Mouse (Mus musculus): ENCODE results near the gene Cnpy2. TPM values are rescaled to one million over a fixed set of nuclear protein-coding genes. Genes with fewer than 3 reads are reported as not detected.

The Cnpy2 gene
- polyA plus RNA-seq, 1 experiment from 2014 or later, result 239 TPM

DNA sequence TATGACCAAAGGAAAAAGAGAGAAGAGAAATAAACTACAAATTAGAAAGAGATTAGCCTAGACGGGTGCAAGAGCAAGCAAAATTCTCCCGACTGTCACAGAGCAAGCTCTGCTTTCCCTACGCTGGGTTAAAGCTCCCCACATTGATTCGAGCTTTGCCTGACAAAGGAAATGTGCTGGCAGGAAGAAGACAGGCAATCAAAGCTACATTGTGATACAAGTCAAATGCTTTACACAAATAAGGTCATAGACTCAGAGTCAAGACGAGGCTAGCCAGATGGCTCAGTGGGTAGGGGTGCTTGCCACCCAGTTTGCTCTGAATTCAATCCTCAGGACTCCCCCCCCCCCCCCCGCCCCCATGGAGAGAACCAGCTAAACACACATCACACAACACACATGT, 47.8 kb downstream of the Cnpy2 start:
- H3K9me3 ChIP-seq (ENCODE audit: control insufficient read depth, low read length), result no peaks in the 10 kb centered on the region
- H3K4me2 ChIP-seq, result no peak overlapping the region
- no peaks in the 10 kb centered on the region for H3K27me3 ChIP-seq (ENCODE audit: control insufficient read depth, insufficient read depth, low read length)
- ATAC-seq (ENCODE audit: low FRiP score), result no peak
- 67% methylated on average over 5 of the region's 6 CpGs for WGBS
- H3K4me3 ChIP-seq (ENCODE audit: low read depth, low read length), result no peak overlapping the region
- peaks cover 3% of the 10 kb centered on the region; the same call in 1 of the 2 replicates for H3K36me3 ChIP-seq (ENCODE audit: control insufficient read depth, insufficient read depth, low read length)
- no peak for DNase-seq (ENCODE audit: low spot score, missing footprints)
- peaks cover 8% of the 10 kb centered on the region for H3K4me1 ChIP-seq (ENCODE audit: control insufficient read depth, insufficient read depth, low read length)
- H3K27ac ChIP-seq (ENCODE audit: low read depth, low read length), result no peak overlapping the region
- no peak overlapping the region for H3K9ac ChIP-seq (ENCODE audit: low read length)

DNA sequence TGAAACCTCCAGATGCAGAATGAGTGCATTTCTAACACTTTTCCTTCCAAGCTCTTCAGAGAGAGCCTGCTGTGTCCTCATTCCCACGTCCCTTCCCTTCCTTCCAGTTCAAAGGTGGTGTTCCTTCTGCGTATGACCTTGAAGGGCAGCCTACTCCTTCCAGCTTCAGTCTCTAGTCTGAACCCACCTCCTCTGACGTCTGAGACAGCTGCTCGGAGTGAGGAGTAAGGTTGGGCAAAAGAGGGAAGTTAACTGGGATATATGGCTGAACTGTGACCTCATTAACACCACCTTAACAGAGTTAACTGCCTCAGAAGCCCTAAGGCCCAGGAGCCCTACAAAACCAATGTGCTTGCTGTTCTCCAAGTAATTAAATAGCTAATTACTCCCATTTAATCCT, 48.3 kb downstream of the Cnpy2 start:
- Histone ChIP-seq H3K4me3 (ENCODE audit: low read depth, low read length) (no peak overlapping the region), H3K9me3 (ENCODE audit: control insufficient read depth, low read length) (no peaks in the 10 kb centered on the region), H3K36me3 (ENCODE audit: control insufficient read depth, insufficient read depth, low read length) (no peaks in the 10 kb centered on the region), H3K4me2 (no peak overlapping the region), H3K4me1 (ENCODE audit: control insufficient read depth, insufficient read depth, low read length) (peaks cover 8% of the 10 kb centered on the region), H3K9ac (ENCODE audit: low read length) (no peak overlapping the region), H3K27ac (ENCODE audit: low read depth, low read length) (no peak overlapping the region), H3K27me3 (ENCODE audit: control insufficient read depth, insufficient read depth, low read length) (no peaks in the 10 kb centered on the region)
- 64% methylated on average over 4 of the region's 4 CpGs for WGBS
- ATAC-seq (ENCODE audit: low FRiP score) (no peak), DNase-seq (ENCODE audit: low spot score, missing footprints) (no peak)

DNA sequence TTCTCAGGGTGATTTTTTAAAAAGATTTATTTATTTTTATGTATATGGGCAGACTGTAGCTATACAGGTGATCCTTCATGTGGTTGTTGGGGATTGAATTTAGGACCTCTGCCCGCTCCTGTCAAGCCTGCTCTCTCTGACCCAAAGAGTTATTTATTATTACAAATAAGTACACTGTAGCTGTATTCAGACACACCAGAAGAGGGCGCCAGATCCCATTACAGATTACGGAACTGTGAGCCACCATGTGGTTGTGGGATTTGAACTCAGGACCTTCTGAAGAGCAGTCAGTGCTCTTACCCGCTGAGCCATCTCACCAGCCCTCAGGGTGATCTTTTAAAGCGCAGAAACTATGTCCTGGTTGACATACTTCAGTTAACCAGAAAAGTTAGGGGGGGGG, 49.9 kb downstream of the Cnpy2 start:
- Histone ChIP-seq H3K27ac (ENCODE audit: low read depth, low read length) (no peak overlapping the region), H3K27me3 (ENCODE audit: control insufficient read depth, insufficient read depth, low read length) (no peaks in the 10 kb centered on the region), H3K36me3 (ENCODE audit: control insufficient read depth, insufficient read depth, low read length) (no peaks in the 10 kb centered on the region), H3K9me3 (ENCODE audit: control insufficient read depth, low read length) (no peaks in the 10 kb centered on the region), H3K4me2 (no peak overlapping the region), H3K4me1 (ENCODE audit: control insufficient read depth, insufficient read depth, low read length) (peaks cover 11% of the 10 kb centered on the region), H3K9ac (ENCODE audit: low read length) (no peak overlapping the region), H3K4me3 (ENCODE audit: low read depth, low read length) (no peak overlapping the region)
- ATAC-seq (ENCODE audit: low FRiP score) (no peak), DNase-seq (ENCODE audit: low spot score, missing footprints) (no peak)
- WGBS, result 85% methylated on average over 5 of the region's 5 CpGs

DNA sequence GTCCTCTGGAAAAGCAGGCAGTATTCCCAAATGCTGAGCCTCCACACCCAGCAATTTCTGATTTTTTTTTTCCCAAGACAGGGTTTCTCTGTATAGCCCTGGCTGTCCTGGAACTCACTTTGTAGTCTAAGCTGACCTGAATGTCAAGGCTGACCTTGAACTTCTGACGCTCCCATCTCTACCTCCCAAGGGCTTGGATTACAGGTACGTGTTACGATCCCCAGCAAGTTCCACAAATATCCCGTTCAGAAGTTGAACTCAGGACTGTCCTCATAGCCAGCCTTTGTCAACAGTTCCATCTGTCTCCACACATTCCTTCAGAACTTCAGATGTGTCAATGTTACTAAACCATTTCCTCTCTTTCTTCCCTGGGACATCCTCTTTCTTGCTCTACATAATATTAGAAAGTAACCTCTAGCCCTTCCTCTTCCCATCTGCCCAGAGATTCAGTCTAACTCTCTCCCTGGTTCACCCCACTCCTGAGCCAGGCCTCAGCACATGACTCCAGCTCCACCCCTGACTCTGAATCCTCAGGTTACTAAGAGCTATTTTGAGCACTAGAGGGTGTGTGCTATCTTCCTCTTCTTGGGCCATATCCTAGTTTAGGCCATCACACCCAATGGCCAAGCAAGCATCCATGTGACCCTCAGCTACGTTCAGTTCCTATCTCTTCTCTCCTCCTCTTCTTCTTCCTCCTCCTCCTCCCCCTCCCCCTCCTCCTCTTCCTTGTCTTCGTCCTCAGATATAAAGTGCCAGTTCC, 50.9 kb downstream of the Cnpy2 start:
- H3K9me3 ChIP-seq (ENCODE audit: control insufficient read depth, low read length), result no peaks in the 10 kb centered on the region
- no peak overlapping the region for H3K9ac ChIP-seq (ENCODE audit: low read length)
- H3K4me3 ChIP-seq (ENCODE audit: low read depth, low read length), result no peak overlapping the region
- no peaks in the 10 kb centered on the region for H3K36me3 ChIP-seq (ENCODE audit: control insufficient read depth, insufficient read depth, low read length)
- no peak overlapping the region for H3K27ac ChIP-seq (ENCODE audit: low read depth, low read length)
- peaks cover 11% of the 10 kb centered on the region for H3K4me1 ChIP-seq (ENCODE audit: control insufficient read depth, insufficient read depth, low read length)
- H3K4me2 ChIP-seq, result no peak overlapping the region
- 84% methylated on average over 6 of the region's 6 CpGs for WGBS
- DNase-seq (ENCODE audit: low spot score, missing footprints) (no peak), ATAC-seq (ENCODE audit: low FRiP score) (no peak)
- H3K27me3 ChIP-seq (ENCODE audit: control insufficient read depth, insufficient read depth, low read length), result no peaks in the 10 kb centered on the region

DNA sequence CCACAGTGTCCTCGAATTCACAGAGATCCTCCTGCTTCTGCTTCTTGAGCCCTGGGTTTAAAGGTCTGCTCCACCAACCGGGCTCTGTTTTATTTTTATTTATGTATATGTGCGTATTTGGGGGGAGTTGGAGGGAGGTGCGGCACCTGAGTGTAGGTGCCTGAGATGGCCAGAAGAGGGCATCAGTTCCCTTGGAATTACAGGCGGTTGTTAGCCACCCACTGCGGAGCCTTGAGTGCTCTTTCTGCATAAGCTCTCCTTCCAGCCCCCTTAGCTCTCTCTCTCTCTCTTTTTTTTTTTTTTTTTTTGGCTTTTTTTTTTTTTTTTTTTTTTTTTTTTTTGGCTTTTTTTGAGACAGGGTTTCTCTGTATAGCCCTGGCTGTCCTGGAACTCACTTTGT, 52.1 kb downstream of the Cnpy2 start:
- DNase-seq (ENCODE audit: low spot score, missing footprints), result no peak
- H3K4me2 ChIP-seq, result no peak overlapping the region
- no peaks in the 10 kb centered on the region for H3K9me3 ChIP-seq (ENCODE audit: control insufficient read depth, low read length)
- no peak overlapping the region for H3K9ac ChIP-seq (ENCODE audit: low read length)
- H3K4me1 ChIP-seq (ENCODE audit: control insufficient read depth, insufficient read depth, low read length), result peaks cover 17% of the 10 kb centered on the region
- ATAC-seq (ENCODE audit: low FRiP score), result no peak
- 0 out of 2 replicates have a peak, but pooled peaks cover 3% of the 10 kb centered on the region for H3K36me3 ChIP-seq (ENCODE audit: control insufficient read depth, insufficient read depth, low read length)
- H3K4me3 ChIP-seq (ENCODE audit: low read depth, low read length), result no peak overlapping the region
- WGBS, result 79% methylated on average over 6 of the region's 6 CpGs
- no peaks in the 10 kb centered on the region for H3K27me3 ChIP-seq (ENCODE audit: control insufficient read depth, insufficient read depth, low read length)
- no peak overlapping the region for H3K27ac ChIP-seq (ENCODE audit: low read depth, low read length)

DNA sequence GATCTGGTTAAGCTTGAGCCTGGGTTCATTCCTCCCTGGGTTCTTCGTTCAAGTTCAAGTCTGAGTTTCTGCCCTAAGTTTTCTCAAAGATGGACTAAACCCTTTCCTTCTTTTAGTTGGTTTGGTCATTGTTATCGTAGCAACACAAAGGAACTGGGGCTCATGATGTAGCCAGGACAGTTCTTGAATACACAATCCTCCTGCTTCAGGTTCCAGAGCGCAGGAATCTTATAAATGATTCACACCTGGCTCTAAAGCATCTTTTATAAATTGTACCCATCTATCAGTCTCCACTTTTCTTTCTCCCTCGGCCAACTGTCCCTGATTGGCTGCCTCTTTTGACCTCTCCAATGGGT, 53.8 kb downstream of the Cnpy2 start:
- 43% methylated on average over 4 of the region's 4 CpGs for WGBS
- Histone ChIP-seq H3K9me3 (ENCODE audit: control insufficient read depth, low read length) (no peaks in the 10 kb centered on the region), H3K4me2 (peak overlapping the region; percentile 72), H3K27me3 (ENCODE audit: control insufficient read depth, insufficient read depth, low read length) (no peaks in the 10 kb centered on the region), H3K4me3 (ENCODE audit: low read depth, low read length) (peak overlapping the region; percentile 99), H3K9ac (ENCODE audit: low read length) (peak overlapping the region; percentile 98), H3K4me1 (ENCODE audit: control insufficient read depth, insufficient read depth, low read length) (peaks cover 13% of the 10 kb centered on the region), H3K27ac (ENCODE audit: low read depth, low read length) (peak overlapping the region; percentile 89), H3K36me3 (ENCODE audit: control insufficient read depth, insufficient read depth, low read length) (0 out of 2 replicates have a peak, but pooled peaks cover 6% of the 10 kb centered on the region)
- no peak for ATAC-seq (ENCODE audit: low FRiP score)
- peak; percentile 91 for DNase-seq (ENCODE audit: low spot score, missing footprints)

DNA sequence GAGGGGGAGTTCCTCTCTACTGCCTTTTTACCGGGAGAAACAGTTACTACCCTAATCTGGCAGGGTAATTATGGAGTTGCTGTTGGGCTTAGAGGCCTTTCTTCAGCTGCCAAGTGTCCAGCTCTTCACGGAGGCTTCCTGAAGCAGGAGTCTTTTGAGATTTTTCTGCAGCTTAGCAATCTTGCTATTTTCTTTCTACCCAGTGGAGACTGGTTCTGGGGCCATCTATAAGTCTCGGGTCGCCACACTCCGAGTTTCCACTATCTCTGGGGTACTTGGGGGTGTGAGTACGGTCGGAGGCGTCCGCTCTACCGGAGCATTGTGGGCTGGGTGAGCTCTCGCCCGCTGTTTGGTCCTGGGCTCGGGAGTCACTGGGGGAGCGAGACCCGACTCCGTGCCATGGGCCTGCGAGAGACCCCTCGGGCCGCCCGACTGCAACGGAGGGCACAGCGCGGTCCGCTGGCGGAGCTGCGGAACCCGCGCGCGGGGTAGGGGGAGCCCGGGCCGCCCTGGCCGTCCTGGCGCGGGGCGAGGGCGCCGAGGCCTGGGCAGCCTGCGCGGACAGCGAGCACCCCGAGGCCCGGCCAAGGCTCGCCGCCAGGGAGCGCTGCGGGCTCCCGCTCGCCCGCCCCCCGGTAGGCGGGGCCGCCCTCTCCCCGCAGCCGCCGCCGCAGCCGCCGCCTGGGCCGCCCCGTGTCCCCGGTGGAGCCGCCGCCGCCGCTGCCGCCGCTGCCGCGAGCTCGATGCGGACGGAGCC, 54.4 kb downstream of the Cnpy2 start, which contains the start of gene Ankrd52:
Gene Ankrd52 (plus strand): TSS at position 661 of the 757 bp plus-strand sequence.
- Histone ChIP-seq H3K9me3 (ENCODE audit: control insufficient read depth, low read length) (no peaks in the 10 kb centered on the region), H3K27me3 (ENCODE audit: control insufficient read depth, insufficient read depth, low read length) (no peaks in the 10 kb centered on the region), H3K9ac (ENCODE audit: low read length) (peak within 1 kb of the TSS; percentile 98), H3K4me3 (ENCODE audit: low read depth, low read length) (peak within 1 kb of the TSS; percentile 99), H3K4me1 (ENCODE audit: control insufficient read depth, insufficient read depth, low read length) (peaks cover 13% of the 10 kb centered on the region), H3K36me3 (ENCODE audit: control insufficient read depth, insufficient read depth, low read length) (peaks cover 9% of the 10 kb centered on the region; the same call in 1 of the 2 replicates), H3K4me2 (peak within 1 kb of the TSS; percentile 72), H3K27ac (ENCODE audit: low read depth, low read length) (peak within 1 kb of the TSS; percentile 89)
- WGBS, result under 1% methylated on average over 52 of the region's 73 CpGs
- ATAC-seq (ENCODE audit: low FRiP score), result peak; percentile 93
- DNase-seq (ENCODE audit: low spot score, missing footprints), result peak; percentile 98

All from midbrain, embryonic 11.5 days (tissue).